Comparison of ENCODE assay signal across 12 mouse cellular contexts in genomic region chr13:70963384-70963783, GRCm38 (mm10).
A peak's percentile ranks its signal among the peaks of the same experiment; 100 is the strongest.
DNase-seq lines count a peak whose midpoint lies in the region; ATAC-seq and TF ChIP-seq lines count a peak whose summit lies in the region.
"Had no signal": no experiment of that assay in that cellular context is flagged by ENCODE, and none has a peak within 500 bp of the region (broad histone marks: within the 10 kb centered on the region; RNA-seq: fewer than 3 reads in every experiment).

No protein-coding gene starts in this region.

- no peaks in the 10 kb centered on the region for H3K9me3 ChIP-seq in heart, embryonic 12.5 days (replicated peaks)
- H3K9me3 ChIP-seq in CH12.LX (replicated peaks; ENCODE audit: low read length) = no peaks in the 10 kb centered on the region

- no peak overlapping the region for H3K9ac ChIP-seq in heart, adult 2 months (ENCODE audit: low read depth, low read length)
- no peak overlapping the region for H3K9ac ChIP-seq in heart, embryonic 12.5 days
- H3K9ac ChIP-seq in CH12.LX (ENCODE audit: insufficient read depth, low read depth) = no peak overlapping the region

- H3K4me3 ChIP-seq in heart, adult 2 months = no peak overlapping the region
- no peak overlapping the region for H3K4me3 ChIP-seq in heart, embryonic 12.5 days
- H3K4me3 ChIP-seq in CH12.LX (replicated peaks in 1 of 3; ENCODE audit: low read depth in 2 of 3, low read length in 2 of 3, poor library complexity in 1 of 3) = no peak overlapping the region
- H3K4me3 ChIP-seq in cortical plate, adult 2 months (ENCODE audit: insufficient read depth, low read length) = no peak overlapping the region

- H3K4me2 ChIP-seq in heart, embryonic 12.5 days = no peak overlapping the region
- H3K4me2 ChIP-seq in CH12.LX (ENCODE audit: insufficient read depth, low read depth, poor library complexity, severe bottlenecking) = no peak overlapping the region

- no peaks in the 10 kb centered on the region for H3K79me2 ChIP-seq in heart, adult 2 months (replicated peaks; ENCODE audit: control insufficient read depth, insufficient read depth, low read length)
- H3K79me2 ChIP-seq in CH12.LX (replicated peaks; ENCODE audit: control insufficient read depth, extremely low read depth, insufficient read depth, poor library complexity, severe bottlenecking) = no peaks in the 10 kb centered on the region; the same call in 1 of the 2 replicates

- no peaks in the 10 kb centered on the region; the same call in 1 of the 2 replicates for H3K4me1 ChIP-seq in heart, adult 2 months (ENCODE audit: control insufficient read depth, insufficient read depth, low read length)
- no peaks in the 10 kb centered on the region for H3K4me1 ChIP-seq in heart, embryonic 12.5 days (replicated peaks)
- 0 out of 4 replicates have a peak, but pooled peaks cover 0 to under 1% of the 10 kb centered on the region in 2 experiments for H3K4me1 ChIP-seq in CH12.LX (ENCODE audit: control insufficient read depth in 1 of 2, insufficient read depth in 2 of 2)
- no peaks in the 10 kb centered on the region for H3K4me1 ChIP-seq in cortical plate, adult 2 months (ENCODE audit: control insufficient read depth, insufficient read depth, low read length)

- ATAC-seq in heart, embryonic 12.5 days (ENCODE audit: insufficient number of reproducible peaks, low FRiP score) = no peak
- no peak for ATAC-seq in cerebellum, adult (ENCODE audit: insufficient number of reproducible peaks, low FRiP score, low TSS enrichment)

- intact Hi-C loops in heart, adult 2 months (cut with DNase I) = loop anchor here (5.0 kb wide), 1 partner anchor 39 kb away; no protein-coding TSS in a partner anchor
- intact Hi-C loops in left cerebral cortex, postnatal 4 days (cut with DNase I) = no loop called here
- intact Hi-C loops in left cerebral cortex, postnatal 10 days (cut with DNase I) = no loop called here

- in situ Hi-C loops in CH12.LX (cut with MboI; ENCODE audit: low pct_ligation_motif_present, low pct_unique_long_range_greater_than_20kb, low sequenced_read_pairs) = no loop called here

- no peaks in the 10 kb centered on the region for H3K36me3 ChIP-seq in heart, adult 2 months (ENCODE audit: control insufficient read depth, insufficient read depth, low read length)
- H3K36me3 ChIP-seq in heart, embryonic 12.5 days = no peaks in the 10 kb centered on the region
- H3K36me3 ChIP-seq in CH12.LX (replicated peaks in 1 of 2; ENCODE audit: control insufficient read depth in 1 of 2, insufficient read depth in 1 of 2, low read length in 1 of 2) = no peaks in the 10 kb centered on the region

- no peak overlapping the region for H3K27ac ChIP-seq in heart, adult 2 months
- H3K27ac ChIP-seq in heart, embryonic 12.5 days (ENCODE audit: poor library complexity, severe bottlenecking) = no peak overlapping the region
- no peak overlapping the region for H3K27ac ChIP-seq in CH12.LX (ENCODE audit: insufficient read depth, low read depth)
- no peak overlapping the region for H3K27ac ChIP-seq in cortical plate, adult 2 months (ENCODE audit: insufficient read depth, low read length)

- TF ChIP-seq EP300 in heart, adult 2 months (IDR thresholded peaks at IDR 0.05; ENCODE audit: insufficient read depth, low read depth, low read length) = 0 out of 2 replicates have a peak, but pooled peaks have one; percentile 10
- TF ChIP-seq EP300 in CH12.LX (IDR thresholded peaks at IDR 0.05; ENCODE audit: low read length) = no peak

- no peak for TF ChIP-seq POLR2A in heart, adult 2 months (IDR thresholded peaks at IDR 0.05; ENCODE audit: insufficient read depth, low read depth, low read length)
- TF ChIP-seq POLR2A in CH12.LX (IDR thresholded peaks at IDR 0.05; ENCODE audit: low read depth, low read length) = no peak
- TF ChIP-seq POLR2A in cortical plate, adult 2 months (IDR thresholded peaks at IDR 0.05; ENCODE audit: extremely low read depth, insufficient read depth, low read length) = no peak

- peak; percentile 65 for TF ChIP-seq CTCF in heart, adult 2 months (IDR thresholded peaks at IDR 0.05)
- peak; percentile 24 to 67; a peak in 3 of 4 replicates for TF ChIP-seq CTCF in CH12.LX (conservative IDR thresholded peaks at IDR 0.05 in 1 of 2, IDR thresholded peaks at IDR 0.05 in 1 of 2; ENCODE audit: low read depth in 2 of 2, low read length in 2 of 2)
- peak; percentile 44 for TF ChIP-seq CTCF in cortical plate, adult 2 months (IDR thresholded peaks at IDR 0.05; ENCODE audit: extremely low read depth, insufficient read depth, low read length)

- peak; percentile 54 for TF ChIP-seq RAD21 in CH12.LX (IDR thresholded peaks at IDR 0.05; ENCODE audit: low read depth, low read length)

- 68% methylated on average over 2 of the region's 2 CpGs for WGBS in heart, adult 2 months
- 65% methylated on average over 2 of the region's 2 CpGs for WGBS in heart, embryonic 12.5 days

- dilution Hi-C loops in CH12.LX (cut with MboI; ENCODE audit: extremely low pct_ligation_motif_present, extremely low pct_unique_long_range_greater_than_20kb, low sequenced_read_pairs) = no loop called here

- H3K27me3 ChIP-seq in heart, adult 2 months (ENCODE audit: control insufficient read depth, insufficient read depth, low read length) = no peaks in the 10 kb centered on the region
- no peaks in the 10 kb centered on the region for H3K27me3 ChIP-seq in heart, embryonic 12.5 days (replicated peaks)
- peaks cover 3% of the 10 kb centered on the region for H3K27me3 ChIP-seq in CH12.LX (replicated peaks)

- no peak for DNase-seq in heart, adult 2 months
- peak; percentile 21 for DNase-seq in left cerebral cortex, postnatal 4 days
- DNase-seq in left cerebral cortex, postnatal 10 days (ENCODE audit: extremely low spot score in 1 of 2, low spot score in 2 of 2) = no peak
- DNase-seq in CH12.LX (ENCODE audit: extremely low read depth) = peak; percentile 2
- DNase-seq in frontal cortex, postnatal 10 days (ENCODE audit: low spot score in 2 of 2) = no peak
- DNase-seq: gastrocnemius, postnatal 14 days; lung, adult 2 months; right cerebral cortex, adult 18-20 months; thymus, adult 2 months had no signal

TF ChIP-seq in CH12.LX, 34 proteins besides CTCF, POLR2A, EP300 and RAD21:
- TF ChIP-seq ETS1 (conservative IDR thresholded peaks at IDR 0.05; ENCODE audit: low read depth, low read length) (no peak), USF2 (conservative IDR thresholded peaks at IDR 0.05; ENCODE audit: low read depth, low read length) (no peak), MEF2A (IDR thresholded peaks at IDR 0.05; ENCODE audit: borderline replicate concordance, low read depth, low read length) (no peak), SMC3 (IDR thresholded peaks at IDR 0.05; ENCODE audit: low read depth, low read length) (peak; percentile 28), POLR2AphosphoS2 (IDR thresholded peaks at IDR 0.05; ENCODE audit: low read depth, low read length) (no peak)
TF ChIP-seq in CH12.LX: peak in this region for 1.

Comparison
In these comparisons a context has a peak if more than half of its experiments do, and no peak if none do; other contexts are left out.
1. DNase-seq: peak in left cerebral cortex, postnatal 4 days (single experiment) and CH12.LX (single experiment); none in heart, adult 2 months (0 of 2), left cerebral cortex, postnatal 10 days (0 of 2) and frontal cortex, postnatal 10 days (0 of 2).
2. Peak in every context shown above with its lines, with median percentiles within 50 percentile points of each other: CTCF ChIP-seq.